Mouse (Mus musculus) CH12.LX (cell line): Measurements from ENCODE around the gene Cldn5. TPM values are rescaled to one million over a fixed set of nuclear protein-coding genes. Genes with fewer than 3 reads are reported as not detected.

Experiments
- DNase-seq: peaks from one replicate; pipeline ENCODE4 v3.0.0-alpha.2; 2013; ENCODE audit errors: extremely low read depth
- H3K27ac ChIP-seq: 2 replicates; pipeline ENCODE4 v1.5.1; 2012; ENCODE audit warnings: low read depth, mild to moderate bottlenecking, control low read depth, moderate library complexity; ENCODE audit not compliant: insufficient read depth
- H3K27me3 ChIP-seq: replicated peaks from 2 replicates; pipeline ENCODE3; 2012; ENCODE audit warnings: inconsistent platforms
- H3K36me3 ChIP-seq, 2 experiments: replicated peaks in 1 of 2; 2 replicates each; pipeline versions ENCODE3 to v1.6.1; 2012; ENCODE audit warnings: inconsistent platforms in 1 of 2, low read length in 1 of 2, mild to moderate bottlenecking in 1 of 2, mixed read lengths in 1 of 2, moderate library complexity in 1 of 2; ENCODE audit not compliant: control insufficient read depth in 1 of 2, insufficient read depth in 1 of 2
- H3K4me1 ChIP-seq, 2 experiments: 2 replicates each; pipeline ENCODE4 v1.6.1; 2012; ENCODE audit warnings: inconsistent platforms in 1 of 2, moderate library complexity in 1 of 2; ENCODE audit not compliant: insufficient read depth in 2 of 2, control insufficient read depth in 1 of 2
- H3K4me2 ChIP-seq: 2 replicates; pipeline ENCODE4 v1.6.1; 2012; ENCODE audit warnings: low read depth, mild to moderate bottlenecking, control low read depth; ENCODE audit not compliant: poor library complexity, insufficient read depth, severe bottlenecking
- H3K4me3 ChIP-seq, 3 experiments: fragments of 150-350 bp in 1 of 3; sonication (generic) in 1 of 3; replicated peaks in 1 of 3; 2 replicates each; pipeline versions ENCODE3 to v1.5.1; 2011 to 2012; ENCODE audit warnings: low read depth in 2 of 3, low read length in 2 of 3, mild to moderate bottlenecking in 2 of 3, moderate library complexity in 2 of 3, control low read depth in 1 of 3, improper control_type of control experiment in 1 of 3, inconsistent platforms in 1 of 3, mixed read lengths in 1 of 3; ENCODE audit not compliant: poor library complexity in 1 of 3
- H3K79me2 ChIP-seq: replicated peaks from 2 replicates; pipeline ENCODE4 v1.6.1; 2012; ENCODE audit warnings: mild to moderate bottlenecking, moderate library complexity; ENCODE audit not compliant: control insufficient read depth, poor library complexity, insufficient read depth, severe bottlenecking; ENCODE audit errors: extremely low read depth
- H3K9ac ChIP-seq: 2 replicates; pipeline ENCODE4 v1.6.1; 2012; ENCODE audit warnings: low read depth, mild to moderate bottlenecking, control low read depth, moderate library complexity; ENCODE audit not compliant: insufficient read depth
- H3K9me3 ChIP-seq: replicated peaks from 2 replicates; pipeline ENCODE3; 2012; ENCODE audit warnings: low read length, inconsistent platforms, mixed read lengths
- BHLHE40 ChIP-seq: IDR thresholded peaks from 2 replicates; pipeline ENCODE4 v1.6.1; 2011; ENCODE audit warnings: mild to moderate bottlenecking, low read depth, low read length, improper control_type of control experiment
- CHD2 ChIP-seq: IDR thresholded peaks from 2 replicates; pipeline ENCODE4 v1.6.1; 2011; ENCODE audit warnings: low read length, improper control_type of control experiment
- CTCF ChIP-seq, 2 experiments: IDR thresholded peaks in 1 of 2; conservative IDR thresholded peaks in 1 of 2; 2 replicates each; pipeline ENCODE4 v1.5.1; 2011 to 2012; ENCODE audit warnings: low read depth in 2 of 2, low read length in 2 of 2, improper control_type of control experiment in 1 of 2, inconsistent platforms in 1 of 2, mild to moderate bottlenecking in 1 of 2, moderate library complexity in 1 of 2
- ELF1 ChIP-seq: IDR thresholded peaks from 2 replicates; pipeline ENCODE4 v1.6.1; 2014; ENCODE audit warnings: low read depth, mild to moderate bottlenecking, inconsistent platforms, low read length, improper control_type of control experiment
- EP300 ChIP-seq: IDR thresholded peaks from 2 replicates; pipeline ENCODE4 v1.6.1; 2011; ENCODE audit warnings: low read length, improper control_type of control experiment
- ETS1 ChIP-seq: conservative IDR thresholded peaks from 2 replicates; pipeline ENCODE4 v1.6.1; 2012; ENCODE audit warnings: low read depth, mild to moderate bottlenecking, inconsistent platforms, low read length, improper control_type of control experiment, moderate library complexity
- GABPA ChIP-seq: IDR thresholded peaks from 2 replicates; pipeline ENCODE4 v1.6.1; 2012; ENCODE audit warnings: low read depth, low read length, improper control_type of control experiment, inconsistent platforms; ENCODE audit not compliant: insufficient replicate concordance
- IRF4 ChIP-seq: IDR thresholded peaks from 2 replicates; pipeline ENCODE4 v1.6.1; 2014; ENCODE audit warnings: low read depth, mild to moderate bottlenecking, inconsistent platforms, low read length, improper control_type of control experiment
- JUN ChIP-seq: IDR thresholded peaks from 2 replicates; pipeline ENCODE4 v1.6.1; 2011; ENCODE audit warnings: low read depth, mild to moderate bottlenecking, low read length, improper control_type of control experiment, moderate library complexity; ENCODE audit not compliant: insufficient read depth
- JUND ChIP-seq: conservative IDR thresholded peaks from 2 replicates; pipeline ENCODE4 v1.6.1; 2011; ENCODE audit warnings: low read depth, low read length, improper control_type of control experiment
- KAT2A ChIP-seq: IDR thresholded peaks from 2 replicates; pipeline ENCODE4 v1.6.1; 2012; ENCODE audit warnings: low read length, improper control_type of control experiment, inconsistent platforms; ENCODE audit not compliant: insufficient replicate concordance
- MAFK ChIP-seq: IDR thresholded peaks from 2 replicates; pipeline ENCODE4 v1.6.1; 2011; ENCODE audit warnings: low read length, improper control_type of control experiment; ENCODE audit not compliant: insufficient replicate concordance
- MAX ChIP-seq: IDR thresholded peaks from 2 replicates; pipeline ENCODE4 v1.6.1; 2011; ENCODE audit warnings: low read length, improper control_type of control experiment
- MAZ ChIP-seq: IDR thresholded peaks from 2 replicates; pipeline ENCODE4 v1.6.1; 2012; ENCODE audit warnings: low read depth, mild to moderate bottlenecking, inconsistent platforms, low read length, improper control_type of control experiment, moderate library complexity
- MYC ChIP-seq: IDR thresholded peaks from 2 replicates; pipeline ENCODE4 v1.6.1; 2011; ENCODE audit warnings: low read depth, mild to moderate bottlenecking, improper control_type of control experiment, low read length
- NELFE ChIP-seq: IDR thresholded peaks from 2 replicates; pipeline ENCODE4 v1.6.1; 2011; ENCODE audit warnings: low read depth, low read length, improper control_type of control experiment
- NRF1 ChIP-seq: IDR thresholded peaks from 2 replicates; pipeline ENCODE4 v1.6.1; 2014; ENCODE audit warnings: low read depth, mild to moderate bottlenecking, inconsistent platforms, low read length, improper control_type of control experiment, moderate library complexity
- PAX5 ChIP-seq: IDR thresholded peaks from 2 replicates; pipeline ENCODE4 v1.6.1; 2012; ENCODE audit warnings: low read length, inconsistent platforms, mixed read lengths
- POLR2A ChIP-seq: IDR thresholded peaks from 2 replicates; pipeline ENCODE4 v1.6.1; 2011; ENCODE audit warnings: low read depth, mild to moderate bottlenecking, improper control_type of control experiment, low read length
- RCOR1 ChIP-seq: conservative IDR thresholded peaks from 2 replicates; pipeline ENCODE4 v1.6.1; 2012; ENCODE audit warnings: low read depth, mild to moderate bottlenecking, inconsistent platforms, low read length, improper control_type of control experiment
- SIN3A ChIP-seq: IDR thresholded peaks from 2 replicates; pipeline ENCODE4 v1.6.1; 2012; ENCODE audit warnings: low read length, improper control_type of control experiment, inconsistent platforms
- TBP ChIP-seq: conservative IDR thresholded peaks from 2 replicates; pipeline ENCODE4 v1.6.1; 2011; ENCODE audit warnings: low read depth, low read length, improper control_type of control experiment
- UBTF ChIP-seq: IDR thresholded peaks from 2 replicates; pipeline ENCODE4 v1.6.1; 2012; ENCODE audit warnings: low read depth, mild to moderate bottlenecking, inconsistent platforms, low read length, improper control_type of control experiment, moderate library complexity
- USF1 ChIP-seq: IDR thresholded peaks from 2 replicates; pipeline ENCODE4 v1.6.1; 2014; ENCODE audit warnings: low read depth, mild to moderate bottlenecking, inconsistent platforms, low read length, improper control_type of control experiment
- ZC3H11A ChIP-seq: IDR thresholded peaks from 2 replicates; pipeline ENCODE4 v1.6.1; 2012; ENCODE audit warnings: low read depth, mild to moderate bottlenecking, inconsistent platforms, low read length, improper control_type of control experiment
- ZNF384 ChIP-seq: IDR thresholded peaks from 2 replicates; pipeline ENCODE4 v1.6.1; 2012; ENCODE audit warnings: low read depth, low read length, improper control_type of control experiment, inconsistent platforms
- dilution Hi-C: fragments of 300-500 bp; cut with MboI; formaldehyde crosslinking; loops from 2 replicates; pipeline ENCODE4 v1.14.3; 2020; ENCODE audit warnings: low sequenced_read_pairs; ENCODE audit not compliant: extremely low pct_unique_long_range_greater_than_20kb, extremely low pct_ligation_motif_present
- in situ Hi-C: fragments of 300-500 bp; cut with MboI; formaldehyde crosslinking; loops from 3 replicates; pipeline ENCODE4 v1.14.3; 2019; ENCODE audit warnings: low sequenced_read_pairs, low pct_ligation_motif_present, low pct_unique_long_range_greater_than_20kb, mixed read lengths
- polyA plus RNA-seq: library from polyadenylated mRNA; unstranded; fragments of >175 nt; gene quantifications from 2 replicates; pipeline ENCODE4 v1.2.1, GENCODE M21; 2012; ENCODE audit warnings: low read depth; ENCODE audit not compliant: insufficient read length
- total RNA-seq, 2 experiments: library from RNA; depleted of rRNA; stranded (reverse); fragments of 300-350 nt in 1 of 2; fragments of >200 nt in 1 of 2; gene quantifications; 2 replicates each; pipeline ENCODE4 v1.2.3; 2012 to 2014

Cldn5 gene
- total and polyA plus RNA-seq, 3 experiments: not detected

DNA sequence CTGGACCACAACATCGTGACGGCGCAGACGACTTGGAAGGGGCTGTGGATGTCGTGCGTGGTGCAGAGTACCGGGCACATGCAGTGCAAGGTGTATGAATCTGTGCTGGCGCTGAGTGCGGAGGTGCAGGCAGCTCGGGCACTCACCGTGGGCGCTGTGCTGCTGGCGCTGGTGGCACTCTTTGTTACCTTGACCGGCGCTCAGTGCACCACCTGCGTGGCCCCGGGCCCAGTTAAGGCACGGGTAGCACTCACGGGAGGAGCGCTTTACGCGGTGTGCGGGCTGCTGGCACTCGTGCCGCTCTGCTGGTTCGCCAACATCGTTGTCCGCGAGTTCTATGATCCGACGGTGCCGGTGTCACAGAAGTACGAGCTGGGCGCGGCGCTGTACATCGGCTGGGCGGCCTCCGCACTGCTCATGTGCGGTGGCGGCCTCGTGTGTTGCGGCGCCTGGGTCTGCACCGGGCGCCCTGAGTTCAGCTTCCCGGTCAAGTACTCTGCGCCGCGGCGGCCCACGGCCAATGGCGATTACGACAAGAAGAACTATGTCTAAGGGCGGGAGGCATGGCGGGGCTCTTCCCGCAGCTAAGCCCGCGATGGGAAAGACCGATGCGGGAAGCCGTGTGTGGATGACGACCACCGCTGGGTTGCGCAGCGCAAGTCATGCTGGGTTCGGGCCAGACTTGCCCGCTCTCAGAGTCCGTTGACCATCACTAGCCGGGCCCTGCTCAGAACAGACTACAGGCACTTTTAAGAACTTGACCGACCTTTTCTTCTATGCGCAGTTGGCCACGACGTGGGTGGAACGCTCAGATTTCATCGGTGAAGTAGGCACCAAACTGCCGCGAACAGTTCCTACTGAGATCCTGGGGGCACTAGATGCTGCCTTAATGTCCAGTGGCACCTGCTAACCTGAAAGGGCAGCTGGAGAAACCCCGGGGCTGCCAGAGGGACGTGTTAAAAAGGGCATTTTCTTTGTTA, 744 bp downstream of the Cldn5 start:
- no peak for DNase-seq
- in situ Hi-C loops: loop anchor here (5.0 kb wide), 1 partner anchor 80 kb away; no protein-coding TSS in a partner anchor
- dilution Hi-C loops: no loop called here
- Histone ChIP-seq H3K79me2 (no peaks in the 10 kb centered on the region), H3K9me3 (peaks cover 4% of the 10 kb centered on the region), H3K36me3 (peaks cover 33 to 69% of the 10 kb centered on the region in 2 experiments), H3K4me3 (no peak overlapping the region), H3K9ac (no peak overlapping the region), H3K27ac (no peak overlapping the region), H3K4me2 (no peak overlapping the region), H3K27me3 (no peaks in the 10 kb centered on the region), H3K4me1 (no peaks in the 10 kb centered on the region)
- TF ChIP-seq UBTF (no peak), CTCF (conservative IDR thresholded peaks at IDR 0.05 in 1 of 2, IDR thresholded peaks at IDR 0.05 in 1 of 2; ENCODE audit: low read depth in 2 of 2, low read length in 2 of 2) (no peak), BHLHE40 (no peak), ETS1 (no peak), POLR2A (no peak), SIN3A (no peak), CHD2 (no peak), KAT2A (no peak), IRF4 (no peak), ZC3H11A (no peak), EP300 (no peak), GABPA (no peak), ELF1 (no peak), JUND (no peak), NRF1 (no peak), MAZ (no peak), RCOR1 (no peak)

DNA sequence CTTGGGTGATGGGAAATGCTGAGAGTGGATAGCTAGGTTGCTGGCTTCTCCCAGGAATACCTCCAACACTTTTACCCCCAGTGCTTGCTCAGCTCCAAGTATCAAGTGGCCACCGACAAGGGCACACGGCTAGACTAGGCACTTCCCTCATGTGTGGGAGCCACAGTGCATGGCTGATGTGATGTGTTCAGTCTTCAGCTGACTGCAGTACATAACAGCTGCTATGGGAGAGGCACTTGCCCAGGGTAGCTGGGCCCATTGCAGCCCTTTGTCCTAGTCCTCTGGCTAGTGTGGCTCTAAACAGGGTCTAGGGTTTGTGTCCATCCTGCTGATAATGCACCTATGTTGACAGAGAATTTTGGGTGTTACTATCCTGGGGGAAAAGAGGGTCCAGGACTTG, 1.8 kb downstream of the Cldn5 start:
- in situ Hi-C loops (loop anchor here (5.0 kb wide), 1 partner anchor 81 kb away; no protein-coding TSS in a partner anchor), dilution Hi-C loops (no loop called here)
- Histone ChIP-seq H3K9ac (no peak overlapping the region), H3K4me3 (no peak overlapping the region), H3K9me3 (peaks cover 4% of the 10 kb centered on the region), H3K79me2 (no peaks in the 10 kb centered on the region), H3K4me1 (no peaks in the 10 kb centered on the region), H3K36me3 (peaks cover 40 to 76% of the 10 kb centered on the region in 2 experiments), H3K27me3 (no peaks in the 10 kb centered on the region), H3K27ac (no peak overlapping the region), H3K4me2 (no peak overlapping the region)
- DNase-seq: no peak
- no peak for TF ChIP-seq TBP
- TF ChIP-seq USF1: no peak
- TF ChIP-seq RCOR1: no peak
- no peak for TF ChIP-seq NELFE
- no peak for TF ChIP-seq ETS1
- TF ChIP-seq ZNF384: no peak
- no peak for TF ChIP-seq MAFK
- no peak for TF ChIP-seq MAZ
- TF ChIP-seq IRF4: no peak
- no peak for TF ChIP-seq MYC
- TF ChIP-seq SIN3A: no peak
- TF ChIP-seq MAX: no peak
- TF ChIP-seq PAX5: no peak
- no peak for TF ChIP-seq JUN
